Mouse (Mus musculus) heart, postnatal 36 days (tissue): ENCODE results near the gene Zfp426. TPM values are rescaled to one million over a fixed set of nuclear protein-coding genes. Genes with fewer than 3 reads are reported as not detected.

Experiments
- DNase-seq, 2 experiments: peaks; one replicate each; pipeline ENCODE4 v3.0.0; 2021 to 2022
- intact Hi-C: fragments of 180-260 bp; cut with DNase I; formaldehyde crosslinking; loops from one replicate; pipeline ENCODE4 v1.15.1; 2025
- total RNA-seq, 2 experiments: library from RNA; stranded (reverse); gene quantifications; 2 replicates each; pipeline ENCODE4 v1.2.3; 2021

The Zfp426 gene
- total RNA-seq = 10 to 100 TPM in 1 of 2 experiments, 1 to 10 TPM in 1; 9.7 to 10.2 TPM

DNA sequence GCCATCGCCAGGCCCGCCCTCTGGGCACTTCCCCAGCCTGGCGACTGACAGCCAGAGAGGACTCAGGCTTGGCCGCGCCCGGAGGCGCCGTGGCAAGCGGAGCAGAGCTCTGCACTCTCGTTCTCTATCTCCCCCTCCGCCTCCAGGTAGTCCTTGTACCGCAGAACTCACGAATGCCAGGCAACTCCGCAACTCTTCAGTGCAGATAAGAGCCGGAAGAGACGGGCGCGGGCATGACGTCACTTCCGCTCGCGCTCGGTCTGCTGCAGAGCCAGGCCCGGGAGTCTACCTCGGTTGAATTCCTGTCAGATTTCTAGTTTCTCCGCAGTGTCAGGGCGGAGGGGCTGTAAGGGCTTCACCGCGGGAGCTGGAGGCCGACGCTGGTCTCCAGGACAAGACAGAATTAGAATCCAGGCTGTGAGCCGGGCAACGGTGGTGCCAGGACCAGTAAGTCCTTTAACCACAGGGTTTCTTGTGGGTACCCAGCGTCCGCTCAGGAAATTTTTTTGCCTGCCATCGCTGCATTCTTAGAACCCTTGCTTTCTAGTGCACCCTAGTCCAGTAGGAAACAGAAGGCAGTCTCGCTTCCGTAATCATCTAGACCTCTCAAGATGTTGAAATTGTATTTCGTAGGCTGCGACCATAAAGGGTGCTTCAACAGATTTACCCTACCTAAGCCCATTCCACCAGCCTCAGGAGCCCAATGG, at the start of gene Zfp426:
Gene Zfp426 (minus strand): TSS at position 220 of the 707 bp plus-strand sequence.
- intact Hi-C loops = loop anchor here (2.0 to 10.0 kb wide), 3 partner anchors 28 to 152 kb away; partner anchors contain the start of genes Fbxl12, Ubl5 and Zfp266
- peak; percentile 84 to 92 for DNase-seq

DNA sequence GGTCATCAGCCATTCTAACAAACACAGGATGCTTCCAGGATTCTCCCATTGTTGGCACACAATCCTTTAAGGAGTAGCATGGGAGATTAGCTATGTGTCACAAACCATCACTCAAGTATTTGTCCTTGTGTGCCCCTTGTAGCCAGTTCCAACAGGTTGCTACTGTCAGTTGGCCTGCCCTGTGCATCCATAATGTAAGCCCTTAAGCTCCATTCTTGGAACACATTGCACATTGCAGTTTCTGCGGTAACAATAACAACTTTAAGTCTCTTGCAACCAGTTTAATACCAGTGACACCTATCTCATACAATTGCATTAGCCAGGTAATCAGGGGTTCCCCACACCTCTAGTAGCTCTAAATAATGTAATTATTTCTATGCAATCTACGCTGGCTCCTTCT, 44.1 kb upstream of the Zfp426 start:
- DNase-seq = no peak
- intact Hi-C loops = no loop called here

GRCm38 (mm10) chr9:20534326-20534926, 41.9 kb upstream of the Zfp426 start:
- intact Hi-C loops = no loop called here
- no peak for DNase-seq

DNA sequence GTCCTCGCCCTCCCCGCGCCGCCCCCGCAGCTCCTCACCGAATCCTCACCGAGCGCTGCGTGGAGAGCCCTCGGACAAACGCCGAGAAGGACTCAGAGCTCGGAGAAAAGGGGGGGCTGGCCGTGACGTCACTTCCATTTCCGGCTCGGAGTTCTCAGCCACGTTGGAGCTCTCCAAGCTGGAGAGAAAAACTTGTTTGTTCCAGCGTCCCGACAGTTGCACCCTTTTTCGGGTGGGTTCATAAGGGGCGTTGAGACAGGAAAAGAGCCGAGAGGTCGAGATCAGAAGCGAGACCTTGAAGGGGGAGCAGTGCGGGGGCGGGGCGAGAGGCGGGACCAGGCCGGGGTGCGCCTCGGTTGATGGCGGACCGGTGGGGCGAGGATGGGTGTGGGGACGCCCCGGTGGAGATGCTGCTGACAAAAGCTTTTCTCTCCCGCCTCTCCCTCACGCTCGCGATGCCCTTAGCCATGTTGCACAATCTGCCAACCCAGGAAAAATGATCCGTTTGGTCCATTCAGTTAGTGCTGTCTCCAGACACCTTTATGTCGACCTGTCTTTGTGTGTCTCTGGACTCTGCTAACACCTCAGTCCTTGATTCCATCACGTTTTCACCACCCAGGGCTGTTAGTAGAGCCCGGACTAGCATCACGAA, 28.9 kb upstream of the Zfp426 start, which contains the start of gene Zfp266:
Gene Zfp266 (minus strand): TSS at position 112 of the 652 bp plus-strand sequence.
- peak; percentile 94 to 95 for DNase-seq
- intact Hi-C loops = loop anchor here (2.0 kb wide), 1 partner anchor 29 kb away; the partner anchor contains the start of gene Zfp426

GRCm38 (mm10) chr9:20520531-20521210, 28.1 kb upstream of the Zfp426 start:
- intact Hi-C loops = loop anchor here (2.0 kb wide), 1 partner anchor 28 kb away; the partner anchor contains the start of gene Zfp426
- no peak for DNase-seq

DNA sequence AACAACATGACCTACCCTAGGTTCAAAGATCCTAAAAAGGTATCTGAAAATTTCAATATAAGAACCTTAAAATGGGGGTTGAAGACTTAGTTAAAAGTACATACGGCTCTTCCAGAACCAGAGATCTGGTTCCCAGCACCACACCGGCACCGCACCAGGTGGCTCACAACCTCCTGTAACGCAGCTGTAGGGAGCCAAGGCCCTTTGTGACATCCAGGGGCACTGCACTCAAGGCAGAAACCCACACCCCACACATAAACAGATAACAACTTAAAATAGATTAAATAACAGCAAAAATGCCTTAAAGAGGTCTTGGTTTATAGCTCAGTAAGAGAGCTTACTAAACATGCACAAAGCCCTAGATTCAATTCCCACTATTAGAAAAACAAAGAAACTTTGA, 27.4 kb upstream of the Zfp426 start:
- DNase-seq = no peak
- intact Hi-C loops = loop anchor here (2.0 kb wide), 1 partner anchor 27 kb away; the partner anchor contains the start of gene Zfp426

- no peak for DNase-seq
- intact Hi-C loops = no loop called here
Measured at GRCm38 (mm10) chr9:20518708-20519107, 26.2 kb upstream of the Zfp426 start.

- intact Hi-C loops = no loop called here
- DNase-seq = no peak
Measured at GRCm38 (mm10) chr9:20517727-20518126, 25.2 kb upstream of the Zfp426 start.

DNA sequence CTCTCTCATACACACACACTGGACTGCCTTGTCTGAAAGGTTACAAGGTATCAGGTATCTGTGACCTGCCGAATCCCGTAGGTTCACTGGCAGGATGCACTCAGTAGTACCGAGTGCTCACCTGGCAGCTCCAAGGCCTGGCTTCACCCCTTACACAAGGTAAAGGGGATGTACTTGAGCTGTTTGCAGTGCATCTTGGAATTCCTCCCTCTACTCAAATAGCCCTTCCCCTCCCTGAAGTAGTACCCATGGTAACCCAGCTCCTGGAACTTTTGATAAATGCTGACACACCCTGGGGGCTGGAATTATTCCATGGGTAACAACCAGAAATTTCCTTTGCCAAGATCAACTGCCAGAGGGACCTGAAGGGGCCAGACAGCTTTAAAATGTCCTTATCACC, 21.5 kb upstream of the Zfp426 start:
- no peak for DNase-seq
- intact Hi-C loops = no loop called here

- intact Hi-C loops = no loop called here
Measured at GRCm38 (mm10) chr9:20512714-20513113, 20.2 kb upstream of the Zfp426 start.

GRCm38 (mm10) chr9:20511645-20512044, 19.1 kb upstream of the Zfp426 start:
- intact Hi-C loops = no loop called here
- no peak for DNase-seq

More at GRCm38 (mm10) chr9:20512714-20513113, 20.2 kb upstream of the Zfp426 start:
- no peak for DNase-seq

DNA sequence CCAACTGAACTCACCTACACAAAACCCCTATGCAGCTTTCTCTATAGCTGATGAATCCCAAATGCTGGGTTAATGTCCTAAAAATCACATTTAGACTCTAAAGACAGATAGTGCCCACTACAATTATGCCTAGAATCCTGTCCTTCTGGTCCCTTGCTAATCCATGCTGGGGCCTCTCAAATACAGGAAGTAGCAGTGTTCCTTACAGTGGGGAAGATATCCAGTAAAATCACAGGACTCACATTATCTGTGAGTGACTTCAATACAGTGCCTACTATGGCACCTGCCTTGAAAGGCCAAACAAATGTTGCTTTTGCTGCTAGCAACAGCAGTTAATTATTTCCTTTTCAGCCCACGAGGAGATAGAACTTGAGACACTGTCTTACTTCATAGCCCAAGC, 17.8 kb upstream of the Zfp426 start:
- no peak for DNase-seq
- intact Hi-C loops = no loop called here

GRCm38 (mm10) chr9:20509676-20510075, 17.1 kb upstream of the Zfp426 start:
- intact Hi-C loops = no loop called here

GRCm38 (mm10) chr9:20504801-20505200, 12.3 kb upstream of the Zfp426 start:
- intact Hi-C loops = no loop called here
- DNase-seq = no peak

More at GRCm38 (mm10) chr9:20509676-20510075, 17.1 kb upstream of the Zfp426 start:
- DNase-seq = no peak

- intact Hi-C loops = loop anchor here (2.0 to 10.0 kb wide), 3 partner anchors 28 to 152 kb away; partner anchors contain the start of genes Fbxl12, Ubl5 and Zfp266
- DNase-seq = peak; percentile 9 to 18
Measured at GRCm38 (mm10) chr9:20493281-20493680, 735 bp upstream of the Zfp426 start.

- no peak for DNase-seq
- intact Hi-C loops = loop anchor here (2.0 to 10.0 kb wide), 3 partner anchors 29 to 153 kb away; partner anchors contain the start of genes Fbxl12, Ubl5 and Zfp266
Measured at GRCm38 (mm10) chr9:20491858-20492526, 554 bp downstream of the Zfp426 start.

GRCm38 (mm10) chr9:20489536-20489935, 3.0 kb downstream of the Zfp426 start:
- intact Hi-C loops = no loop called here
- DNase-seq = no peak

DNA sequence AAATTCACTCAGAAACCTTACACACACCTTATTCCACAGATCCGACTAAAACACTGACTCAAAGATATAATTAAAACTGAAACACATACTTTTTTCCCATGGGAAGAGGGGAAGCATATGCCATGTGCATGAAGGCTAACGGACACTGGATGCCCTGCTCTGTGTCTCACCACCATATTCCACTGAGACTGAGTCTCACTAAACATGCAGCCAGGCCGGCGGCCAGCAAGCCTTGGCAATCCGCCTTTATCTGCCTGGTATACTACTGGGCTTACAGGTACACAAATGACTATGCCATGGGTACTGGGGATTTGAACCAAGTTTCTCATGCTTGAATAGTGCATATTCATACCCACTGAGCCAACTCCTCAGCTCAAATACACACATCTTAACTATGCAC, 13.2 kb downstream of the Zfp426 start:
- intact Hi-C loops = no loop called here
- no peak for DNase-seq

GRCm38 (mm10) chr9:20476632-20477031, 15.9 kb downstream of the Zfp426 start:
- intact Hi-C loops = no loop called here
- no peak for DNase-seq
